Mouse (Mus musculus): Measurements from ENCODE around the gene Paqr3. TPM values are rescaled to one million over a fixed set of nuclear protein-coding genes. Genes with fewer than 3 reads are reported as not detected.

Paqr3 gene
- polyA plus RNA-seq, 1 experiment from 2014 or later, result 25.3 TPM

GRCm38 (mm10) chr5:97054801-97055200 lies 56.6 kb downstream of the Paqr3 start:
- Histone ChIP-seq H3K9me3 (ENCODE audit: control insufficient read depth, low read length) (no peaks in the 10 kb centered on the region), H3K4me1 (ENCODE audit: control insufficient read depth, insufficient read depth, low read length) (no peaks in the 10 kb centered on the region), H3K4me2 (ENCODE audit: low read depth, low read length) (no peak overlapping the region), H3K36me3 (ENCODE audit: control insufficient read depth, insufficient read depth, low read length) (0 out of 2 replicates have a peak, but pooled peaks cover 3% of the 10 kb centered on the region), H3K9ac (replicated peaks; ENCODE audit: low read depth, low read length) (no peak overlapping the region), H3K27ac (ENCODE audit: low read depth, low read length) (no peak overlapping the region), H3K27me3 (ENCODE audit: control insufficient read depth, insufficient read depth, low read length) (no peaks in the 10 kb centered on the region), H3K4me3 (ENCODE audit: low read depth, low read length) (no peak overlapping the region)
- no peak for ATAC-seq (ENCODE audit: low read depth)
- 85% methylated on average over 10 of the region's 10 CpGs for WGBS

DNA sequence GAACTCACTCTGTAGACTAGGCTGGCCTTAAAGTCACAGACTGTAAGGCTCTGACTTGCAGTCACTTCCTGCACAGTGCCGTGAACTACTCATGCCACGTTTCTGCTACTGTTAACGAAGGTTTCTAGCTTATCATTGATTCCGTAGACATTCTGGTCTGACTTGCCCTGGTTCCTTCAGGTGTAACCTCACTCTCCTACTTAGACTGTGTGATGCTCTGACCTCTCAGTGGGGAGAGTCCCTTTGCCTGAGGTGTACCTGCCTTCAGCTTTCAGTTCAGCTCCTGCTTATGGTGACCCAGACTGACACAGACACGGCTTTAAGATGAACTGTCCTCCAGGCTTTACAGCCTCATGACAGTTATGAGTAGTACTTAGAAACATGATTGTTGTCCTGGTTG lies 57.2 kb downstream of the Paqr3 start:
- no peaks in the 10 kb centered on the region for H3K9me3 ChIP-seq (ENCODE audit: control insufficient read depth, low read length)

DNA sequence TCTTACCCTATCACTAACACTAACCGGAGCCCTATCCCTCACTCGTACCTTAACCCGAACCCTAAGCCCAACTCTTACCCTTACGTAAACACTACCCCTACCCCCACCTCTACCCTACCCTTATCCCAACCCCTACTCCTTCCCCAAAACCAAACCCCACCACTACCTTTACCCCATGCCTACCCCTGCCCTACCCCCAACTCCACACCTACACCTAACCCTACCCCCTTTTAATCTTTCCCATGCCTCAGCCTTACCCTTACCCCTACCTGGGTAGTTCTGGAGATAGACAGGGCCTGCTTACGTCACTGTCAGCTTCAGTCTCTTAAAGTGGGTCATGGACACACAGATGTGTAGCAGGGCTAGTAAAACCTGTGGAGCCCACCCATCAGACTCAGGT lies 62.5 kb downstream of the Paqr3 start:
- Histone ChIP-seq H3K27me3 (ENCODE audit: control insufficient read depth, insufficient read depth, low read length) (no peaks in the 10 kb centered on the region), H3K9me3 (ENCODE audit: control insufficient read depth, low read length) (no peaks in the 10 kb centered on the region), H3K27ac (ENCODE audit: low read depth, low read length) (no peak overlapping the region), H3K4me1 (ENCODE audit: control insufficient read depth, insufficient read depth, low read length) (no peaks in the 10 kb centered on the region), H3K4me3 (ENCODE audit: low read depth, low read length) (no peak overlapping the region), H3K36me3 (ENCODE audit: control insufficient read depth, insufficient read depth, low read length) (no peaks in the 10 kb centered on the region), H3K9ac (replicated peaks; ENCODE audit: low read depth, low read length) (no peak overlapping the region), H3K4me2 (ENCODE audit: low read depth, low read length) (no peak overlapping the region)
- WGBS, result 93% methylated on average over 5 of the region's 5 CpGs
- ATAC-seq (ENCODE audit: low read depth), result no peak; the same call in 1 of the 2 replicates

More for the DNA sequence above, 57.2 kb downstream of the Paqr3 start:
- H3K9ac ChIP-seq (replicated peaks; ENCODE audit: low read depth, low read length), result no peak overlapping the region
- H3K4me2 ChIP-seq (ENCODE audit: low read depth, low read length), result no peak overlapping the region
- H3K27ac ChIP-seq (ENCODE audit: low read depth, low read length), result no peak overlapping the region
- no peak for ATAC-seq (ENCODE audit: low read depth)
- no peaks in the 10 kb centered on the region for H3K27me3 ChIP-seq (ENCODE audit: control insufficient read depth, insufficient read depth, low read length)
- no peak overlapping the region for H3K4me3 ChIP-seq (ENCODE audit: low read depth, low read length)
- H3K4me1 ChIP-seq (ENCODE audit: control insufficient read depth, insufficient read depth, low read length), result no peaks in the 10 kb centered on the region
- WGBS, result 91% methylated on average over 5 of the region's 5 CpGs
- 0 out of 2 replicates have a peak, but pooled peaks cover 3% of the 10 kb centered on the region for H3K36me3 ChIP-seq (ENCODE audit: control insufficient read depth, insufficient read depth, low read length)

GRCm38 (mm10) chr5:97046680-97047079 lies 64.7 kb downstream of the Paqr3 start:
- WGBS, result 86% methylated on average over 10 of the region's 10 CpGs
- H3K27ac ChIP-seq (ENCODE audit: low read depth, low read length), result no peak overlapping the region
- no peaks in the 10 kb centered on the region for H3K9me3 ChIP-seq (ENCODE audit: control insufficient read depth, low read length)
- no peak overlapping the region for H3K4me3 ChIP-seq (ENCODE audit: low read depth, low read length)
- H3K36me3 ChIP-seq (ENCODE audit: control insufficient read depth, insufficient read depth, low read length), result no peaks in the 10 kb centered on the region
- no peaks in the 10 kb centered on the region for H3K27me3 ChIP-seq (ENCODE audit: control insufficient read depth, insufficient read depth, low read length)
- no peak for ATAC-seq (ENCODE audit: low read depth)
- H3K9ac ChIP-seq (replicated peaks; ENCODE audit: low read depth, low read length), result no peak overlapping the region
- H3K4me1 ChIP-seq (ENCODE audit: control insufficient read depth, insufficient read depth, low read length), result no peaks in the 10 kb centered on the region
- H3K4me2 ChIP-seq (ENCODE audit: low read depth, low read length), result no peak overlapping the region

DNA sequence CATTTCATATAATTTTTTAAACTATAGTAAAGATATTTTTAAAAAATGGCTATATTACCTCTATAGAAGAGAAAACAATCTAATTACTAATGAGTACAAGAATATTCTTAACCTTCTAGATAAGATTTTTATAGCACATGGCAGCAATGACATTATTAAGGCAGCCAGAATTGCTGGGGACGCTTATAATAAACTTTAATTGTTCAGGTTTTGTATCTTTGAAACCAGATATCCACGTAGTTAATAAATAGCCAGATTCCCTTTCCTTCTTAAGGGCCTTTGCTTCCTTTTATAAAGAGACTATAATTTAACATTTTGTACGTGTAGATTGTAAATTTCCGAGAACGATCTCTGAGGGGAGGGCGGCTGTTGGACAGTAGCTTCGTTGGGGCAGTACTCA lies 66.1 kb downstream of the Paqr3 start:
- Histone ChIP-seq H3K36me3 (ENCODE audit: control insufficient read depth, insufficient read depth, low read length) (no peaks in the 10 kb centered on the region), H3K4me3 (ENCODE audit: low read depth, low read length) (no peak overlapping the region), H3K4me1 (ENCODE audit: control insufficient read depth, insufficient read depth, low read length) (no peaks in the 10 kb centered on the region), H3K27ac (ENCODE audit: low read depth, low read length) (no peak overlapping the region), H3K9ac (replicated peaks; ENCODE audit: low read depth, low read length) (no peak overlapping the region), H3K4me2 (ENCODE audit: low read depth, low read length) (no peak overlapping the region), H3K9me3 (ENCODE audit: control insufficient read depth, low read length) (no peaks in the 10 kb centered on the region), H3K27me3 (ENCODE audit: control insufficient read depth, insufficient read depth, low read length) (no peaks in the 10 kb centered on the region)
- ATAC-seq (ENCODE audit: low read depth), result no peak
- 88% methylated on average over 7 of the region's 7 CpGs for WGBS

Other genes with a start within 250 kb of the Paqr3 start
- 8.4 and 10.8 TPM in 2 replicates for gene Bmp2k, start 113.9 kb downstream of the Paqr3 start, polyA plus RNA-seq (2014; fragmentation: Nextera tagmentation; extraction: Ambion mirVana)